Mouse (Mus musculus) myocyte (in vitro differentiated cells): ENCODE measurements around the gene Tex35.

Experiments used
- E2F4 ChIP-seq: IDR thresholded peaks from one replicate; pipeline ENCODE4 v1.6.1; 2011; ENCODE audit warnings: mild to moderate bottlenecking, control low read depth, moderate library complexity; ENCODE audit not compliant: insufficient read depth
- MAX ChIP-seq: IDR thresholded peaks from one replicate; pipeline ENCODE4 v1.6.1; 2011; ENCODE audit warnings: low read depth, mild to moderate bottlenecking, control low read depth
- MYOG ChIP-seq, 3 experiments: IDR thresholded peaks; one replicate each; pipeline ENCODE4 v1.6.1; 2011; ENCODE audit warnings: control low read depth in 2 of 3, low read depth in 2 of 3, mild to moderate bottlenecking in 2 of 3; ENCODE audit not compliant: insufficient read length in 2 of 3, control insufficient read depth in 1 of 3, insufficient read depth in 1 of 3
- POLR2A ChIP-seq: IDR thresholded peaks from one replicate; pipeline ENCODE4 v1.6.1; 2011; ENCODE audit warnings: low read depth, mild to moderate bottlenecking, control low read depth, moderate library complexity; ENCODE audit not compliant: insufficient read length
- POLR2AphosphoS2 ChIP-seq: IDR thresholded peaks from one replicate; pipeline ENCODE4 v1.6.1; 2011; ENCODE audit warnings: low read depth, control low read depth; ENCODE audit not compliant: insufficient read length
- REST ChIP-seq: IDR thresholded peaks from one replicate; pipeline ENCODE4 v1.6.1; 2011; ENCODE audit warnings: mild to moderate bottlenecking, control low read depth, moderate library complexity; ENCODE audit not compliant: insufficient read depth, insufficient read length
- TCF3 ChIP-seq: IDR thresholded peaks from one replicate; pipeline ENCODE4 v1.6.1; 2011; ENCODE audit warnings: low read depth, control low read depth; ENCODE audit not compliant: insufficient read length
- USF1 ChIP-seq: IDR thresholded peaks from one replicate; pipeline ENCODE4 v1.6.1; 2011; ENCODE audit warnings: low read depth, mild to moderate bottlenecking, control low read depth, moderate library complexity

DNA sequence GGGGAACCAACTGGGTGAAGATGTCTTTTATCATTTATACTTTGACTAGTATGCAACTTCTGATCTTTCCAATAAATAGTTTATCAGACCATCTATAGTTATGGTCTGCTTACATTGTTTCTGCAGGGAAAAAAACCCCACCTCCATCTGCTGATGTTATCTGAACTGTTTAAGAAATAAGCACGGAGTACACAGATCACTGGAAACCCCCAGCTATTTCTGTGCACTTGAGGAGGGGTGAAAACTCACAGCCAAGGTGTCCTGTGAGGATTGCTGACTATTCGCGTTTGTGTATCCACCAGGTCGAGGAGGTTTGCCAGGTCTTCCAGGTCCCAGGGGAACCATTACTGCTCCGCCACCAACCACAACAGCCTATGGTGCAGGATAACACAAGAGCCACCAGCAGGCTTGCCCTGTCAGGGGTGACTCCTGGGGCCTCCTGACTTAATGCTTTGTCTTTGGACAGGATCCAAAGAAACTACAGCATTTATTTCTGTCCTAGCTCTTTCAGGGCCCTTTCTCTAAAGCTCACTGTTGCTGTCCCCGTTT lies 1.9 kb upstream of the Tex35 start:
- no peak for TF ChIP-seq REST
- no peak for TF ChIP-seq POLR2A
- TF ChIP-seq MYOG (IDR thresholded peaks at IDR 0.05; ENCODE audit: control insufficient read depth in 1 of 3, insufficient read depth in 1 of 3, insufficient read length in 2 of 3, low read depth in 2 of 3) = no peak
- no peak for TF ChIP-seq USF1
- TF ChIP-seq E2F4 = no peak
- TF ChIP-seq MAX = no peak
- TF ChIP-seq TCF3 = no peak
- TF ChIP-seq POLR2AphosphoS2 = no peak
